Mouse (Mus musculus): Measurements from ENCODE around the gene Cdyl.

- TF ChIP-seq CTCF (IDR thresholded peaks at IDR 0.05; ENCODE audit: borderline replicate concordance, insufficient read depth, low read depth, low read length) (no peak), POLR2A (IDR thresholded peaks at IDR 0.05; ENCODE audit: borderline replicate concordance, insufficient read depth, low read length) (no peak)
These were observed 5.8 kb downstream of the Cdyl start for GRCm38 (mm10) chr13:35665456-35665855.

Data from cerebellum, adult 2 months (tissue).